17 mouse cellular contexts compared by ENCODE assay signal in genomic region chrX:139026532-139027097, GRCm38 (mm10). TPM values are rescaled to one million over a fixed set of nuclear protein-coding genes. Genes with fewer than 3 reads are reported as not detected.
"Had no signal": no experiment of that assay in that cellular context is flagged by ENCODE, and none has a peak within 500 bp of the region (broad histone marks: within the 10 kb centered on the region; RNA-seq: fewer than 3 reads in every experiment).

No protein-coding gene starts in this region.

- H3K4me3 ChIP-seq: layer of hippocampus, adult 2 months; limb, embryonic 13.5 days; midbrain, embryonic 12.5 days had no signal

- DNase-seq: kidney, adult 9 months; kidney, postnatal 10 days; right cerebral cortex, postnatal 25 days; thymus, postnatal 4 days had no signal

- H3K4me1 ChIP-seq: limb, embryonic 13.5 days; midbrain, embryonic 12.5 days had no signal

- H3K27ac ChIP-seq: layer of hippocampus, adult 2 months; limb, embryonic 13.5 days; midbrain, embryonic 12.5 days had no signal

- H3K9me3 ChIP-seq: limb, embryonic 13.5 days; midbrain, embryonic 12.5 days had no signal

- ATAC-seq: inflammation-experienced regulatory T-cells, adult 6 months; intestine, postnatal 0 days; midbrain, embryonic 16.5 days had no signal

- H3K36me3 ChIP-seq: limb, embryonic 13.5 days; midbrain, embryonic 12.5 days had no signal

- H3K9ac ChIP-seq: limb, embryonic 13.5 days; midbrain, embryonic 12.5 days had no signal

- H3K4me2 ChIP-seq: limb, embryonic 13.5 days; liver, embryonic 11.5 days; midbrain, embryonic 12.5 days had no signal

RNA-seq across cellular contexts. Expression of gene Serpina7, which starts 58.4 kb away (rescaled TPM):
- total RNA-seq: layer of hippocampus, adult 2 months; layer of hippocampus, postnatal 10 days; left cerebral cortex, postnatal 36 days; megakaryocyte-erythroid progenitor cell, adult 5-6 weeks had no signal
- polyA plus RNA-seq: inflammation-experienced regulatory T-cells, adult 6 months; midbrain, embryonic 12.5 days; midbrain, embryonic 16.5 days; neural tube, embryonic 14.5 days; small intestine, adult 2 months had no signal

RNA-seq across cellular contexts. Expression of gene 4930513O06Rik, which starts 59.4 kb away (rescaled TPM):
- total RNA-seq: layer of hippocampus, adult 2 months; layer of hippocampus, postnatal 10 days; left cerebral cortex, postnatal 36 days; megakaryocyte-erythroid progenitor cell, adult 5-6 weeks had no signal
- polyA plus RNA-seq: inflammation-experienced regulatory T-cells, adult 6 months; intestine, postnatal 0 days; limb, embryonic 13.5 days; liver, embryonic 11.5 days; liver, embryonic 16.5 days; midbrain, embryonic 12.5 days; midbrain, embryonic 16.5 days; neural tube, embryonic 14.5 days; small intestine, adult 2 months had no signal
